Mouse (Mus musculus): Measurements from ENCODE around the gene Gm10803.

GRCm38 (mm10) chr2:93565647-93566046, 5.3 kb downstream of the Gm10803 start:
- no peak for TF ChIP-seq POLR2A (IDR thresholded peaks at IDR 0.05; ENCODE audit: extremely low read depth, insufficient read depth, low read length)
- TF ChIP-seq CTCF (IDR thresholded peaks at IDR 0.05; ENCODE audit: low read depth, low read length), result no peak

Measured in liver, adult 2 months (tissue).